Mouse (Mus musculus) heart, embryonic 14.5 days (tissue): ENCODE data around the gene Hist1h4m. TPM values are rescaled to one million over a fixed set of nuclear protein-coding genes. Genes with fewer than 3 reads are reported as not detected.
"Not testable (repeated sequence)": the region's sequence is repeated elsewhere in the genome, so short reads cannot be mapped to it uniquely, and the experiment has no call there.

Experiments
- ATAC-seq: fragments of 200-750 bp; cut with Nextera tagmentation; 2 replicates; pipeline ENCODE4 v1.8.0; 2017; ENCODE audit warnings: low read depth, moderate TSS enrichment; ENCODE audit not compliant: insufficient number of reproducible peaks, insufficient read depth, low FRiP score
- H3K27ac ChIP-seq, 2 experiments: fragments of 200-500 bp in 1 of 2; fragments of 300-500 bp in 1 of 2; sonication (generic) in 1 of 2; replicated peaks in 1 of 2; 2 replicates each; pipeline ENCODE4 v1.5.1; 2012 to 2014; ENCODE audit warnings: low read depth in 2 of 2, low read length in 2 of 2, control low read depth in 1 of 2, mild to moderate bottlenecking in 1 of 2, mixed read lengths in 1 of 2; ENCODE audit not compliant: control insufficient read depth in 1 of 2, insufficient read depth in 1 of 2
- H3K27me3 ChIP-seq: fragments of 300-500 bp; sonication (generic); 2 replicates; pipeline ENCODE4 v1.6.1; 2014; ENCODE audit warnings: mild to moderate bottlenecking, low read length, control low read depth; ENCODE audit not compliant: control insufficient read depth, insufficient read depth
- H3K36me3 ChIP-seq: fragments of 300-500 bp; sonication (generic); 2 replicates; pipeline ENCODE4 v1.6.1; 2014; ENCODE audit warnings: mild to moderate bottlenecking, control low read depth, low read length, mixed read lengths; ENCODE audit not compliant: control insufficient read depth, insufficient read depth
- H3K4me1 ChIP-seq, 2 experiments: fragments of 200-500 bp in 1 of 2; fragments of 300-500 bp in 1 of 2; sonication (generic) in 1 of 2; 2 replicates each; pipeline ENCODE4 v1.6.1; 2012 to 2014; ENCODE audit warnings: low read length in 2 of 2, control low read depth in 1 of 2, mixed read lengths in 1 of 2; ENCODE audit not compliant: control insufficient read depth in 2 of 2, insufficient read depth in 2 of 2
- H3K4me2 ChIP-seq: fragments of 300-500 bp; sonication (generic); 2 replicates; pipeline ENCODE4 v1.6.1; 2014; ENCODE audit warnings: mild to moderate bottlenecking, low read length
- H3K4me3 ChIP-seq, 2 experiments: fragments of 200-500 bp in 1 of 2; fragments of 300-500 bp in 1 of 2; sonication (generic) in 1 of 2; 2 replicates each; pipeline ENCODE4 v1.5.1; 2012 to 2014; ENCODE audit warnings: low read length in 2 of 2, mild to moderate bottlenecking in 2 of 2, control low read depth in 1 of 2, low read depth in 1 of 2, moderate library complexity in 1 of 2; ENCODE audit not compliant: control insufficient read depth in 1 of 2, insufficient read depth in 1 of 2
- H3K9ac ChIP-seq: fragments of 300-500 bp; sonication (generic); 2 replicates; pipeline ENCODE4 v1.6.1; 2014; ENCODE audit warnings: mild to moderate bottlenecking, low read length
- H3K9me3 ChIP-seq: fragments of 300-500 bp; sonication (generic); 2 replicates; pipeline ENCODE4 v1.6.1; 2016; ENCODE audit warnings: low read length, control low read depth; ENCODE audit not compliant: control insufficient read depth
- WGBS: fragments of 180-500 bp; shearing (Covaris S2); extraction: QIAGEN DNeasy Blood & Tissue Kit; methylation state at CpG from one replicate; pipeline ENCODE4 v1.1.7; 2014; 5-methylcytosine and 5-hydroxymethylcytosine counted together
- polyA plus RNA-seq: library from polyadenylated mRNA; unstranded; fragments of >200 nt; fragmentation: Nextera tagmentation; extraction: Ambion mirVana; gene quantifications from 2 replicates; pipeline ENCODE4 v1.2.1, GENCODE M21; 2014

Gene Hist1h4m
- polyA plus RNA-seq = not detected in 2 replicates

DNA sequence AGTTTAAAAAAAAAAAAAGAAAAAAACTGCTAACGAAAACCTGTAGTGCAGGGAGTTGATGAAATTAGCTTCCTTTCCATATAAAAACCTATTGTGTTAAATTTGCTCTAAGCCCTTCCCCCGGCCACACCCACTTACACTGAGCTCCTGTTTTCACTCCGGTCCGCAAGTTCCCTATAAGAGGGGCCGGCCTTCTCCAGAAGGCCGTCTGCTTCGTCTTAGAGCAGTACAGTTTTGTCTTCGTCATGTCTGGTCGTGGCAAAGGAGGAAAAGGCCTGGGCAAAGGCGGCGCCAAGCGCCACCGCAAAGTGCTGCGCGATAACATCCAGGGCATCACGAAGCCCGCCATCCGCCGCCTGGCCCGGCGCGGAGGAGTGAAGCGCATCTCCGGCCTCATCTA lies at the start of gene Hist1h4m:
Gene Hist1h4m (plus strand): TSS at position 208 of the 400 bp plus-strand sequence.
- not testable (repeated sequence) for H3K27me3 ChIP-seq, H3K4me1 ChIP-seq, H3K9ac ChIP-seq, H3K9me3 ChIP-seq, H3K36me3 ChIP-seq, H3K27ac ChIP-seq
- Histone ChIP-seq H3K4me3 (peak within 1 kb of the TSS in 1 of 2 experiments; percentile 23; a peak in 2 of 4 replicates), H3K4me2 (peak within 1 kb of the TSS; percentile 47; the same call in 1 of the 2 replicates)
- ATAC-seq = 0 out of 2 replicates have a peak, but pooled peaks have one; percentile 55
- no CpG with 5 or more reads among the region's 24 CpGs for WGBS

DNA sequence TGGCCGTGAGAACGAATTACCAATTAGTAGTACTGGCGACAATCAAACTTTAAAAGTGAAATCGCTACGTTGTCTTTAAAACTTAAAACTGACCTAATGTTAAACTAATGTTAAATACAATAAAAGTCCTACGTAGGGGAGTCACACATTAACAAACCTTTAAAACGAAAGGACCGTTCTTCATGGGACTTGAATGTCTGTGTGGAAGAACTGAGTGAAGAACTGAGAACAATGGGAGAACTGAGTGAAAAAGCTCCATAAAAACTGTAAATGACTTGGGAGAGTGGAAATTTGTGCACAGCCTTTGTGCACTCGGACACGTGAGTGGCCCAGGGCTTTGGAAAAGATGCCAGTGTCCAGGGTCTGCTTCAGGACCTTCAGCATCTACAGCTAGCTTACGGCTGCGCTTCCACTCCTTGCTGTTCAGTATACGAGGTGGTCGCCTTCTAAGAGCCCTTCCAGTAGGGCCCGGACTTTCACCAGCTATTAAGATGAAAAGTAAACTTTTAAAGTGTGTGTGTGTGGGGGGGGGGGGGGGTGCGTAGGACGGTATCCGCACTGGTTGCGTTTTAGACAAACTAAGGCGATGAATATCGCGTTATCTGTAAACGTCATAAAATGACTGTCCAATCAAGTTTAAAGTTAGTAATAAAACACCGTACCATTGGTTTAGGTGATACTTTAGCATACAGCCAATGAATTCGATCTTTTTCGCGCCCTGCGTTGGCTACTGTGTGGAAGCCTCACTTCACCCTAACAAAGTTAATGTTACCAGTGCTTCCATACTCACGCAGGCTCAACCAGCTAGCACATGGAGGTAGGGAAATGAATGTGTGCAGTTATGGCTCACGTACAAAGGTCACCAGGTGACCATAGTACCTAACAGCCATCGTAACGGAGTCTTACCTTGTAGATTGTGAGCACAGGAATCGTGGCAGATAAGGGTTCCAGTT lies 32.5 kb upstream of the Hist1h4m start:
- Histone ChIP-seq H3K4me3 (peak overlapping the region; percentile 60 to 84), H3K9ac (peak overlapping the region; percentile 84), H3K27ac (peak overlapping the region; percentile 82 to 88), H3K4me1 (peaks cover 5 to 20% of the 10 kb centered on the region in 2 experiments; a peak in 3 of 4 replicates), H3K4me2 (peak overlapping the region; percentile 92), H3K27me3 (no peaks in the 10 kb centered on the region), H3K9me3 (no peaks in the 10 kb centered on the region), H3K36me3 (no peaks in the 10 kb centered on the region)
- ATAC-seq = peak; percentile 80
- WGBS = 7% methylated on average over 33 of the region's 33 CpGs

GRCm38 (mm10) chr13:21779767-21780731 lies 31.5 kb upstream of the Hist1h4m start, which contains the start of gene Hist1h1b:
Gene Hist1h1b, minus strand, starts transcription at chr13:21780625.
- 0 out of 2 replicates have a peak, but pooled peaks have one; percentile 19 for ATAC-seq
- H3K27ac ChIP-seq = peak within 1 kb of the TSS; percentile 77 to 88
- H3K9me3 ChIP-seq = no peaks in the 10 kb centered on the region
- H3K9ac ChIP-seq = peak within 1 kb of the TSS; percentile 84
- H3K4me1 ChIP-seq = peaks cover 5 to 24% of the 10 kb centered on the region in 2 experiments; a peak in 3 of 4 replicates
- H3K27me3 ChIP-seq = no peaks in the 10 kb centered on the region
- H3K4me3 ChIP-seq = peak within 1 kb of the TSS; percentile 60 to 84
- peak within 1 kb of the TSS; percentile 92 for H3K4me2 ChIP-seq
- 1% methylated on average over 44 of the region's 44 CpGs for WGBS
- H3K36me3 ChIP-seq = no peaks in the 10 kb centered on the region

GRCm38 (mm10) chr13:21781021-21781555 lies 30.5 kb upstream of the Hist1h4m start:
- peak overlapping the region; percentile 92 for H3K4me2 ChIP-seq
- no peaks in the 10 kb centered on the region for H3K36me3 ChIP-seq
- WGBS = 41% methylated on average over 6 of the region's 6 CpGs
- H3K27me3 ChIP-seq = no peaks in the 10 kb centered on the region
- no peak for ATAC-seq
- H3K27ac ChIP-seq = peak overlapping the region in 1 of 2 experiments; percentile 88; a peak in 3 of 4 replicates
- peak overlapping the region in 1 of 2 experiments; percentile 60; a peak in 2 of 4 replicates for H3K4me3 ChIP-seq
- no peaks in the 10 kb centered on the region for H3K9me3 ChIP-seq
- peak overlapping the region; percentile 84 for H3K9ac ChIP-seq
- peaks cover 6 to 29% of the 10 kb centered on the region in 2 experiments for H3K4me1 ChIP-seq

- H3K4me2 ChIP-seq = no peak overlapping the region
- ATAC-seq = no peak
- H3K4me3 ChIP-seq = no peak overlapping the region
- no peak overlapping the region for H3K9ac ChIP-seq
- peaks cover 7 to 34% of the 10 kb centered on the region in 2 experiments for H3K4me1 ChIP-seq
- WGBS = 94% methylated on average over 1 of the region's 1 CpGs
- H3K36me3 ChIP-seq = no peaks in the 10 kb centered on the region
- H3K9me3 ChIP-seq = no peaks in the 10 kb centered on the region
- H3K27me3 ChIP-seq = no peaks in the 10 kb centered on the region
- H3K27ac ChIP-seq = no peak overlapping the region
Observed at GRCm38 (mm10) chr13:21781639-21782038, 29.9 kb upstream of the Hist1h4m start.

- H3K4me1 ChIP-seq = peaks cover 7 to 34% of the 10 kb centered on the region in 2 experiments
- not testable (repeated sequence) for H3K27me3 ChIP-seq, ATAC-seq, H3K9me3 ChIP-seq, H3K36me3 ChIP-seq
- H3K27ac ChIP-seq = peak overlapping the region; percentile 84 to 85
- H3K4me2 ChIP-seq = peak overlapping the region; percentile 77
- peak overlapping the region; percentile 82 for H3K9ac ChIP-seq
- WGBS = 2% methylated on average over 17 of the region's 35 CpGs
- H3K4me3 ChIP-seq = peak overlapping the region; percentile 44 to 52
Observed at GRCm38 (mm10) chr13:21782361-21783254, 28.9 kb upstream of the Hist1h4m start.
